10 mouse cellular contexts compared by ENCODE assay signal in the genomic region with DNA sequence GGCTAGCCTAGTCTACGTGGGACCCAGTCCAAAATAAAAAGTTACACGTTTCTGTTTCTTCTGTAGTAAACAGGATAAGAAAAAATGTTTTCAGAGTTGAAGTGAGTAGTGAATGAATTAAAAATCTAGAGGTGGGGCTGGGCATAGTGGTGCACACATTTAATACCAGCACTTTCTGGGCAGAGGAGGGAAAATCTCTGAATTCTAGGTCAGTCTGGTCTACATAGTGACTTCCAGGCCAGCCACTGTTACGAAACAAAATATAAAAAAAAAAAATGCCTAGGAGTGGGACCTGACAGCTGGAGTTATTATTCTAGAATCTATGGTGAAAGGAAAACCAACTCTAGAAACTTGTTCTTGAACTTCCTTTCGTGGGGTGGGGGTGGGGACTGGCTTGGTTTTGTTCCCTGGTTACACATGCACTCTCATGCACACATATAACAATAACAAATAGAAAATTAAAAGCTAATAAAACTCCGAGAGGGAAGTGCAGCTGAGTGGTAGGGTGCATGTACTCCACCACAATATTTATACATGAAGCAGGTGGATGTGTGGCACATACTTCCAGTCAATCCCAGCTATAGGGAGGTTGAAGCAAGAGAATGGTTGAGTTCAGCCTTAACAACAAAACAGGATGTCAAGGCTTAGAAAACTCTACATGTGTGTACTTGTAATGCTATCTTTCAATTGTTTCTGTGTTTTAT. TPM values are rescaled to one million over a fixed set of nuclear protein-coding genes. Genes with fewer than 3 reads are reported as not detected.
DNase-seq lines count a peak whose midpoint lies in the region; ATAC-seq lines count a peak whose summit lies in the region.
"Had no signal": no experiment of that assay in that cellular context is flagged by ENCODE, and none has a peak within 500 bp of the region (broad histone marks: within the 10 kb centered on the region; RNA-seq: fewer than 3 reads in every experiment).

No protein-coding gene starts in this region.

- H3K27ac ChIP-seq in lung, embryonic 16.5 days (ENCODE audit: low read length) = no peak overlapping the region; the same call in 1 of the 2 replicates
- H3K27ac ChIP-seq in forebrain, embryonic 13.5 days = no peak overlapping the region
- H3K27ac ChIP-seq in limb, embryonic 11.5 days (replicated peaks; ENCODE audit: low read depth, low read length) = no peak overlapping the region
- H3K27ac ChIP-seq in neural tube, embryonic 15.5 days (replicated peaks) = peak overlapping the region; percentile 79; the same call in 1 of the 2 replicates

- H3K9ac ChIP-seq in lung, embryonic 16.5 days (ENCODE audit: low read length) = peak overlapping the region; percentile 98
- H3K9ac ChIP-seq in forebrain, embryonic 13.5 days = 0 out of 2 replicates have a peak overlapping the region, but pooled peaks have one; percentile 36
- no peak overlapping the region for H3K9ac ChIP-seq in limb, embryonic 11.5 days (ENCODE audit: low read length)
- H3K9ac ChIP-seq in neural tube, embryonic 15.5 days (replicated peaks) = peak overlapping the region; percentile 75; the same call in 1 of the 2 replicates

- no peaks in the 10 kb centered on the region for H3K9me3 ChIP-seq in lung, embryonic 16.5 days (ENCODE audit: control insufficient read depth, low read length)
- no peaks in the 10 kb centered on the region for H3K9me3 ChIP-seq in forebrain, embryonic 13.5 days (replicated peaks)
- H3K9me3 ChIP-seq in limb, embryonic 11.5 days (ENCODE audit: control insufficient read depth, low read length) = no peaks in the 10 kb centered on the region
- H3K9me3 ChIP-seq in neural tube, embryonic 15.5 days (replicated peaks) = no peaks in the 10 kb centered on the region

- H3K27me3 ChIP-seq in lung, embryonic 16.5 days (ENCODE audit: control insufficient read depth, insufficient read depth, low read depth, low read length) = no peaks in the 10 kb centered on the region
- H3K27me3 ChIP-seq in forebrain, embryonic 13.5 days = no peaks in the 10 kb centered on the region
- no peaks in the 10 kb centered on the region for H3K27me3 ChIP-seq in limb, embryonic 11.5 days (ENCODE audit: control insufficient read depth, insufficient read depth, low read length)
- H3K27me3 ChIP-seq in neural tube, embryonic 15.5 days (replicated peaks) = no peaks in the 10 kb centered on the region

- WGBS in lung, embryonic 16.5 days = 35% methylated on average over 5 of the region's 5 CpGs
- WGBS in forebrain, embryonic 13.5 days = 56% methylated on average over 5 of the region's 5 CpGs
- WGBS in limb, embryonic 11.5 days = 52% methylated on average over 5 of the region's 5 CpGs
- WGBS in neural tube, embryonic 15.5 days = 62% methylated on average over 5 of the region's 5 CpGs

- peak; percentile 18; the same call in 1 of the 2 replicates for ATAC-seq in lung, embryonic 16.5 days (ENCODE audit: low read depth)
- no peak; the same call in 1 of the 2 replicates for ATAC-seq in forebrain, embryonic 13.5 days
- no peak for ATAC-seq in limb, embryonic 11.5 days (ENCODE audit: insufficient number of reproducible peaks, low FRiP score, low TSS enrichment, low read depth)
- ATAC-seq in neural tube, embryonic 15.5 days (ENCODE audit: low FRiP score) = 0 out of 2 replicates have a peak, but pooled peaks have one; percentile 10

- H3K4me2 ChIP-seq in lung, embryonic 16.5 days (ENCODE audit: low read depth, low read length) = peak overlapping the region; percentile 63
- H3K4me2 ChIP-seq in forebrain, embryonic 13.5 days = peak overlapping the region; percentile 81
- H3K4me2 ChIP-seq in limb, embryonic 11.5 days (ENCODE audit: low read depth, severe bottlenecking) = peak overlapping the region; percentile 60; the same call in 1 of the 2 replicates
- H3K4me2 ChIP-seq in neural tube, embryonic 15.5 days = peak overlapping the region; percentile 73

- peaks cover 5% of the 10 kb centered on the region; the same call in 1 of the 2 replicates for H3K36me3 ChIP-seq in lung, embryonic 16.5 days (ENCODE audit: control insufficient read depth, insufficient read depth, low read length)
- H3K36me3 ChIP-seq in forebrain, embryonic 13.5 days (ENCODE audit: poor library complexity, severe bottlenecking) = peaks cover 9% of the 10 kb centered on the region
- no peaks in the 10 kb centered on the region; the same call in 1 of the 2 replicates for H3K36me3 ChIP-seq in limb, embryonic 11.5 days (ENCODE audit: control insufficient read depth, insufficient read depth, low read length)
- 0 out of 2 replicates have a peak, but pooled peaks cover 5% of the 10 kb centered on the region for H3K36me3 ChIP-seq in neural tube, embryonic 15.5 days

- no peak for DNase-seq in lung, postnatal 36 days
- DNase-seq in limb, embryonic 11.5 days (ENCODE audit: low spot score) = no peak
- no peak for DNase-seq in yolk sac, embryonic 10.5 days (ENCODE audit: low spot score)
- DNase-seq in left cerebral cortex, adult 8-10 months (ENCODE audit: low spot score in 2 of 2) = no peak
- no peak for DNase-seq in testis, postnatal 14 days (ENCODE audit: low spot score)

- peak overlapping the region; percentile 93 for H3K4me3 ChIP-seq in lung, embryonic 16.5 days (ENCODE audit: low read length)
- peak overlapping the region; percentile 94 for H3K4me3 ChIP-seq in forebrain, embryonic 13.5 days
- no peak overlapping the region; the same call in 1 of the 2 replicates for H3K4me3 ChIP-seq in limb, embryonic 11.5 days (ENCODE audit: low read depth, low read length)
- H3K4me3 ChIP-seq in neural tube, embryonic 15.5 days (replicated peaks) = peak overlapping the region; percentile 69

- H3K4me1 ChIP-seq in lung, embryonic 16.5 days (replicated peaks; ENCODE audit: control insufficient read depth, insufficient read depth, low read length) = peaks cover 9% of the 10 kb centered on the region
- H3K4me1 ChIP-seq in forebrain, embryonic 13.5 days = peaks cover 24% of the 10 kb centered on the region
- H3K4me1 ChIP-seq in limb, embryonic 11.5 days (ENCODE audit: control insufficient read depth, insufficient read depth, low read length) = peaks cover 7% of the 10 kb centered on the region; the same call in 1 of the 2 replicates
- H3K4me1 ChIP-seq in neural tube, embryonic 15.5 days = peaks cover 26% of the 10 kb centered on the region

RNA-seq across cellular contexts. Expression of gene Ccdc117, which starts 0.6 kb away (rescaled TPM):
- polyA plus RNA-seq in lung, embryonic 16.5 days (2015; fragmentation: Nextera tagmentation; extraction: Ambion mirVana) = 18.0 and 18.6 TPM in 2 replicates
- polyA plus RNA-seq in forebrain, embryonic 13.5 days (2015; fragmentation: Nextera tagmentation; extraction: Ambion mirVana) = 15.1 and 15.4 TPM in 2 replicates
- 33.5 and 35.9 TPM in 2 replicates for polyA plus RNA-seq in limb, embryonic 11.5 days (2014; fragmentation: Nextera tagmentation; extraction: Ambion mirVana)
- polyA plus RNA-seq in neural tube, embryonic 15.5 days (2015; fragmentation: Nextera tagmentation; extraction: Ambion mirVana) = 11.2 and 13.0 TPM in 2 replicates
- total RNA-seq in left cerebral cortex, adult 8-10 months (2022) = 10 to 100 TPM; 13.0 to 15.0 (median 13.2) TPM

RNA-seq across cellular contexts. Expression of gene Xbp1, which starts 22.2 kb away (rescaled TPM):
- polyA plus RNA-seq in lung, embryonic 16.5 days (2015; fragmentation: Nextera tagmentation; extraction: Ambion mirVana) = 201 and 221 TPM in 2 replicates
- polyA plus RNA-seq in forebrain, embryonic 13.5 days (2015; fragmentation: Nextera tagmentation; extraction: Ambion mirVana) = 90.6 and 95.2 TPM in 2 replicates
- polyA plus RNA-seq in limb, embryonic 11.5 days (2014; fragmentation: Nextera tagmentation; extraction: Ambion mirVana) = 151 and 153 TPM in 2 replicates
- polyA plus RNA-seq in neural tube, embryonic 15.5 days (2015; fragmentation: Nextera tagmentation; extraction: Ambion mirVana) = 154 and 184 TPM in 2 replicates
- total RNA-seq in left cerebral cortex, adult 8-10 months (2022) = 10 to 100 TPM; 78.5 to 83.1 (median 80.7) TPM

RNA-seq across cellular contexts. Expression of gene Ankrd36, which starts 26.9 kb away (rescaled TPM):
- 0.04 TPM in 1 of 2 replicates, not detected in the other for polyA plus RNA-seq in lung, embryonic 16.5 days (2015; fragmentation: Nextera tagmentation; extraction: Ambion mirVana)
- polyA plus RNA-seq in forebrain, embryonic 13.5 days (2015; fragmentation: Nextera tagmentation; extraction: Ambion mirVana) = not detected in 2 replicates
- not detected in 2 replicates for polyA plus RNA-seq in limb, embryonic 11.5 days (2014; fragmentation: Nextera tagmentation; extraction: Ambion mirVana)
- not detected in 2 replicates for polyA plus RNA-seq in neural tube, embryonic 15.5 days (2015; fragmentation: Nextera tagmentation; extraction: Ambion mirVana)
- not detected for total RNA-seq in left cerebral cortex, adult 8-10 months (2022)
- total RNA-seq: adrenal gland, postnatal 36 days; hematopoietic stem cell, adult 5-6 weeks had no signal

Comparison
In these comparisons a context has a peak if more than half of its experiments do, and no peak if none do; other contexts are left out.
1. ATAC-seq: peak in lung, embryonic 16.5 days (single experiment) and neural tube, embryonic 15.5 days (single experiment); none in forebrain, embryonic 13.5 days (single experiment) and limb, embryonic 11.5 days (single experiment).
2. Peak in every context shown above with its lines, with median percentiles within 50 percentile points of each other: H3K4me2 ChIP-seq.